Mouse (Mus musculus) myocyte (in vitro differentiated cells): ENCODE results near the gene Pla2g4c. TPM values are rescaled to one million over a fixed set of nuclear protein-coding genes. Genes with fewer than 3 reads are reported as not detected.

Source experiments
- H3K27me3 ChIP-seq: one replicate; pipeline ENCODE4 v1.6.1; 2011; ENCODE audit not compliant: control insufficient read depth, insufficient read depth, insufficient read length
- H3K36me3 ChIP-seq: one replicate; pipeline ENCODE4 v1.6.1; 2011; ENCODE audit not compliant: control insufficient read depth, insufficient read depth
- H3K4me2 ChIP-seq: one replicate; pipeline ENCODE4 v1.6.1; 2011; ENCODE audit warnings: low read depth, control low read depth
- H3K4me3 ChIP-seq: one replicate; pipeline ENCODE4 v1.5.1; 2011; ENCODE audit warnings: mild to moderate bottlenecking, control low read depth, moderate library complexity
- H3K79me2 ChIP-seq: one replicate; pipeline ENCODE4 v1.6.1; 2011; ENCODE audit not compliant: control insufficient read depth, insufficient read depth
- H3ac ChIP-seq: one replicate; pipeline ENCODE4 v1.6.1; 2011; ENCODE audit not compliant: control insufficient read depth, insufficient read length
- CEBPB ChIP-seq: IDR thresholded peaks from 2 replicates; pipeline ENCODE4 v1.6.1; 2011; ENCODE audit warnings: mild to moderate bottlenecking, moderate library complexity; ENCODE audit not compliant: poor library complexity, insufficient read depth, severe bottlenecking
- E2F4 ChIP-seq: IDR thresholded peaks from one replicate; pipeline ENCODE4 v1.6.1; 2011; ENCODE audit warnings: mild to moderate bottlenecking, control low read depth, moderate library complexity; ENCODE audit not compliant: insufficient read depth
- MAX ChIP-seq: IDR thresholded peaks from one replicate; pipeline ENCODE4 v1.6.1; 2011; ENCODE audit warnings: low read depth, mild to moderate bottlenecking, control low read depth
- MYOD1 ChIP-seq, 3 experiments: IDR thresholded peaks; one replicate each; pipeline ENCODE4 v1.6.1; 2011; ENCODE audit warnings: control low read depth in 2 of 3, low read depth in 2 of 3, mild to moderate bottlenecking in 2 of 3, moderate library complexity in 1 of 3; ENCODE audit not compliant: insufficient read length in 2 of 3, control insufficient read depth in 1 of 3
- MYOG ChIP-seq, 3 experiments: IDR thresholded peaks; one replicate each; pipeline ENCODE4 v1.6.1; 2011; ENCODE audit warnings: control low read depth in 2 of 3, low read depth in 2 of 3, mild to moderate bottlenecking in 2 of 3; ENCODE audit not compliant: insufficient read length in 2 of 3, control insufficient read depth in 1 of 3, insufficient read depth in 1 of 3
- POLR2A ChIP-seq: IDR thresholded peaks from one replicate; pipeline ENCODE4 v1.6.1; 2011; ENCODE audit warnings: low read depth, mild to moderate bottlenecking, control low read depth, moderate library complexity; ENCODE audit not compliant: insufficient read length
- POLR2AphosphoS2 ChIP-seq: IDR thresholded peaks from one replicate; pipeline ENCODE4 v1.6.1; 2011; ENCODE audit warnings: low read depth, control low read depth; ENCODE audit not compliant: insufficient read length
- REST ChIP-seq: IDR thresholded peaks from one replicate; pipeline ENCODE4 v1.6.1; 2011; ENCODE audit warnings: mild to moderate bottlenecking, control low read depth, moderate library complexity; ENCODE audit not compliant: insufficient read depth, insufficient read length
- SRF ChIP-seq: IDR thresholded peaks from one replicate; pipeline ENCODE4 v1.6.1; 2011; ENCODE audit warnings: low read depth; ENCODE audit not compliant: control insufficient read depth, insufficient read length
- TCF12 ChIP-seq: IDR thresholded peaks from one replicate; pipeline ENCODE4 v1.6.1; 2011; ENCODE audit warnings: mild to moderate bottlenecking, control low read depth; ENCODE audit not compliant: poor library complexity, insufficient read depth, severe bottlenecking
- TCF3 ChIP-seq: IDR thresholded peaks from one replicate; pipeline ENCODE4 v1.6.1; 2011; ENCODE audit warnings: low read depth, control low read depth; ENCODE audit not compliant: insufficient read length
- USF1 ChIP-seq: IDR thresholded peaks from one replicate; pipeline ENCODE4 v1.6.1; 2011; ENCODE audit warnings: low read depth, mild to moderate bottlenecking, control low read depth, moderate library complexity
- polyA plus RNA-seq: library from polyadenylated mRNA; unstranded; fragments of >200 nt; fragmentation: generic; extraction: Trizol; gene quantifications from one replicate; pipeline ENCODE4 v1.2.1, GENCODE M21; 2012; ENCODE audit warnings: missing spikeins

The Pla2g4c gene
- polyA plus RNA-seq, 1 experiment = 0.01 TPM

DNA sequence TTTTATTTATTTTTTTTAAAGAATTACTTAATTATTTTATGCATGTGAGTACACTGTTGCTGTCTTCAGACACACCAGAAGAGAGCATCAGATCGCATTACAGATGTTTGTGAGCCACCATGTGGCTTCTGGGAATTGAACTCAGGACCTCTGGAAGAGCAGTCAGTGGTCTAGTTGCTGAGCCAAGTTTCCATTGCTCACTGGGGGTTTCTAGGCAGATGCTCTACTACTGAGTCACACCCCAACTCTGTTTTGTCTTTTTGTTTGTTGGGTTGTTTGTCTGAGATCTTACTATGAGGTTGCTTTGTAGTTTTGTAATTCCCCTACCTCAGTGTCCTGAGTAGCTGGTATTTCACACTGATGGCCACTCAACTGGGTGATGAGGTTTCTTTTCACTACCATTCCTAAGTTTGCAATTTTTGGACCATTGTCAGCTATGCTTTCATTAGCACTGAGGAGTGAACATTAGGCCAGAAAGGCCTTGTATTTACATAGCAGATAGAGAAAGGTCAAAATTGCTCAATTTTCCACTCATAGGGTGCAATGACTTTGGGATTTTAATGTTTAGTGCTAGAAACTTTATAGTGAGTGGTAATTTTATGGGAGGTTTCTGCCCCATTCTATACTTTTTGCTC, 34.3 kb upstream of the Pla2g4c start:
- Histone ChIP-seq H3K27me3 (no peaks in the 10 kb centered on the region), H3ac (no peak overlapping the region), H3K36me3 (no peaks in the 10 kb centered on the region), H3K4me2 (no peak overlapping the region), H3K4me3 (no peak overlapping the region), H3K79me2 (no peaks in the 10 kb centered on the region)
- no peak for TF ChIP-seq E2F4
- TF ChIP-seq REST = no peak
- TF ChIP-seq TCF12 = no peak
- no peak for TF ChIP-seq POLR2AphosphoS2
- no peak for TF ChIP-seq CEBPB
- TF ChIP-seq SRF = no peak
- TF ChIP-seq USF1 = no peak
- TF ChIP-seq MYOG (IDR thresholded peaks at IDR 0.05; ENCODE audit: control insufficient read depth in 1 of 3, insufficient read depth in 1 of 3, insufficient read length in 2 of 3, low read depth in 2 of 3) = no peak
- no peak for TF ChIP-seq POLR2A

DNA sequence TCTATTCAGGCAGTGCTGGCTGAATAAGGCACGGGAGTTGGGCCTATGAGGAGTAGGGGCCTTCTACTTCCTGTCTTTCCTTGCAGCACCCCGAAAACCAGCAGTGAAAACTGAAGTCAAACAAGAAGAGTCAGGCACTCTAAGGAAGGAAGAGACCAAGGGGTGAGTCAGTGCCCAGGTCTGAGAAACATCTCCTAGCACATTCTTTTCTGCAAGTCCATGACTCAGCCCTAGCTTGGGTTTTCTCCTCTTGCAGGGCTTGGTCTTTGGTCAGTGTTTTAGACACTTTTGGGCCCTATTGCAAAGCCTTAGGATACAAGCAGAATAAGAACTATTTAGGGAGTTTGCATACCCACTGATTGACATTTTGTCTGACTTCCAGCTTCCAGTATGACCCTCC, 33.1 kb upstream of the Pla2g4c start:
- H3K4me3 ChIP-seq = no peak overlapping the region
- no peaks in the 10 kb centered on the region for H3K27me3 ChIP-seq
- no peaks in the 10 kb centered on the region for H3K79me2 ChIP-seq
- no peak overlapping the region for H3ac ChIP-seq
- H3K36me3 ChIP-seq = no peaks in the 10 kb centered on the region
- TF ChIP-seq POLR2A (no peak), MAX (no peak), CEBPB (no peak), MYOG (IDR thresholded peaks at IDR 0.05; ENCODE audit: control insufficient read depth in 1 of 3, insufficient read depth in 1 of 3, insufficient read length in 2 of 3, low read depth in 2 of 3) (no peak), TCF3 (no peak), MYOD1 (IDR thresholded peaks at IDR 0.05; ENCODE audit: control insufficient read depth in 1 of 3, insufficient read length in 2 of 3, low read depth in 2 of 3) (no peak), SRF (no peak), POLR2AphosphoS2 (no peak), TCF12 (no peak), E2F4 (no peak), USF1 (no peak), REST (no peak)
- H3K4me2 ChIP-seq = no peak overlapping the region

DNA sequence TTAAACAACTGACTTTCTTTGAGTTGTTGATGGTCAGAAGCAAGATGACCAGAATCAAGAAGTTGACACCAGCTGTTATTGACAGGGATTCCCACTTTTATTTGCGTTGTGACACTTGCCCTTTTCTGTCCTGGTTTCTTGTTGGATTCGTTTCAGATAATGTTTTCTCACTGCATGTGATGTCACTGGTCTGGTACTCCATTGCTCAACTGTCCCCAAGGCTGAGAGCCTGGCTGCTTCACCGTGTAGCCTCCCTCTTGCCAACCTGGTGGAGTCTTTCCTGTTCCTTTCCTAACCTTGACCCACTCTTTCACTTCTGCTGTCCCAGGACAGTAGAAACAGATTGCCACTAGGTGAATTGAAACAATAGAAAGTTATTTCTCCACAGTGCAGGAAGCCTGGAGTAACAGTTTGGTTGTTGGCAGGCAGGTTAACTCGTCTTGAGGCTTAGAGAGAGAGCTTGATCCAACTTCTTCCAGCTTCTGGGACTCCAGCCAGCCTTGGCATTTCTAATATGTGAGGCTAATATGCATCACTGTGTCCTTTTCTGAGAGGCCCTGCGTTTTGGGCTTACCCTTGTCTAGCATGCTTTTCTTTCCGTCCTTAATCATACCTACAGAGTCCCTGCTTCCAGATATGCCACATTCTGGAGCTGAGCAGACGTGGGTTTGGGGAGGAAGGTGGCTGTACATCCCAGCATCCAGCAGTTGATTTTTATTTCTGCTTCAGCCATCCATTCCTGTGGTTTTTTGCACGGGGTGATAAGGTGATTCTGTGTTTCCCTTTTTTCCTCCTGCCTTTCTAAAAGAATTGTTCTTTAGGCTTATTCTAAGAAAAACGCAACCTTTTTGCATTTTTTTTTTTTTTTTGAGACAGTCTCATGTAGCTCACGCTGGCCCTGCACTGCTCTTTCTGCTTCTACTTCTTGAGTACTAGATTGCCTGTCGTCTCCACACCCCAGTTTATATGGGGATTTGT, 30.3 kb upstream of the Pla2g4c start:
- H3K79me2 ChIP-seq = no peaks in the 10 kb centered on the region
- H3K4me3 ChIP-seq = no peak overlapping the region
- H3K4me2 ChIP-seq = no peak overlapping the region
- no peak overlapping the region for H3ac ChIP-seq
- H3K36me3 ChIP-seq = peaks cover 4% of the 10 kb centered on the region
- no peak for TF ChIP-seq MYOD1 (IDR thresholded peaks at IDR 0.05; ENCODE audit: control insufficient read depth in 1 of 3, insufficient read length in 2 of 3, low read depth in 2 of 3)
- TF ChIP-seq CEBPB = no peak
- TF ChIP-seq SRF = no peak
- no peak for TF ChIP-seq POLR2A
- no peak for TF ChIP-seq TCF3
- TF ChIP-seq MYOG (IDR thresholded peaks at IDR 0.05; ENCODE audit: control insufficient read depth in 1 of 3, insufficient read depth in 1 of 3, insufficient read length in 2 of 3, low read depth in 2 of 3) = no peak
- no peak for TF ChIP-seq E2F4
- no peak for TF ChIP-seq POLR2AphosphoS2
- no peak for TF ChIP-seq USF1
- TF ChIP-seq MAX = no peak
- TF ChIP-seq REST = no peak
- TF ChIP-seq TCF12 = no peak
- no peaks in the 10 kb centered on the region for H3K27me3 ChIP-seq

DNA sequence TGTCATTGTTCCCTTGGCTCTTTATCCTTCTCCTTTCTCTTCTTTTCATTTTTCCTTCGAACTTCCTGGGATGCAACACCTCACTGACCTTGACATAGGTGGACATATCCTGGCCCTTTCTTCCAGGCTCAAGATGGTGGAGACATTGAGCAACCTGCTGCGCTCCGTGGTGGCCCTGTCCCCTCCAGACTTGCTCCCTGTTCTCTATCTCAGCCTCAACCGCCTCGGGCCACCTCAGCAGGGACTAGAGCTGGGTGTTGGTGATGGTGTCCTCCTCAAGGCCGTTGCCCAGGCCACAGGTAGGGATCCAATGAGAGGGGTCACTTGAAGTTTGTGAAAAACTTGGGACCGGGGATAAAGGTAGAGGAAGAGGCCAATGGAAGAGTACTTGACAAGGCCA, 29.2 kb upstream of the Pla2g4c start:
- Histone ChIP-seq H3K4me3 (no peak overlapping the region), H3K27me3 (no peaks in the 10 kb centered on the region), H3K4me2 (no peak overlapping the region), H3K36me3 (peaks cover 9% of the 10 kb centered on the region), H3ac (no peak overlapping the region), H3K79me2 (no peaks in the 10 kb centered on the region)
- TF ChIP-seq POLR2A (no peak), USF1 (no peak), POLR2AphosphoS2 (no peak), MYOD1 (IDR thresholded peaks at IDR 0.05; ENCODE audit: control insufficient read depth in 1 of 3, insufficient read length in 2 of 3, low read depth in 2 of 3) (no peak), TCF12 (no peak), MYOG (IDR thresholded peaks at IDR 0.05; ENCODE audit: control insufficient read depth in 1 of 3, insufficient read depth in 1 of 3, insufficient read length in 2 of 3, low read depth in 2 of 3) (no peak), TCF3 (no peak), SRF (no peak), REST (no peak), CEBPB (no peak), E2F4 (no peak), MAX (no peak)
